Mouse (Mus musculus) heart, embryonic 16.5 days (tissue): Measurements from ENCODE around the gene Musk. TPM values are rescaled to one million over a fixed set of nuclear protein-coding genes. Genes with fewer than 3 reads are reported as not detected.

Experiments used
- ATAC-seq: fragments of 200-750 bp; cut with Nextera tagmentation; replicated peaks from 2 replicates; pipeline ENCODE4 v1.8.0; 2017; ENCODE audit warnings: moderate number of reproducible peaks; ENCODE audit not compliant: insufficient read depth, low FRiP score; ENCODE audit errors: extremely low read depth
- H3K27ac ChIP-seq: fragments of 300-500 bp; sonication (generic); 2 replicates; pipeline ENCODE4 v1.5.1; 2014; ENCODE audit warnings: mild to moderate bottlenecking, low read length, control low read depth, moderate library complexity
- H3K27me3 ChIP-seq: fragments of 300-500 bp; sonication (generic); 2 replicates; pipeline ENCODE4 v1.6.1; 2014; ENCODE audit warnings: low read length, mixed read lengths; ENCODE audit not compliant: control insufficient read depth, insufficient read depth
- H3K36me3 ChIP-seq: fragments of 300-500 bp; sonication (generic); 2 replicates; pipeline ENCODE4 v1.6.1; 2014; ENCODE audit not compliant: control insufficient read depth, insufficient read depth
- H3K4me1 ChIP-seq: fragments of 300-500 bp; sonication (generic); 2 replicates; pipeline ENCODE4 v1.6.1; 2014; ENCODE audit warnings: low read length, mixed read lengths; ENCODE audit not compliant: control insufficient read depth, insufficient read depth
- H3K4me2 ChIP-seq: fragments of 300-500 bp; sonication (generic); 2 replicates; pipeline ENCODE4 v1.6.1; 2014; ENCODE audit warnings: low read depth, mild to moderate bottlenecking, control low read depth, low read length
- H3K4me3 ChIP-seq: fragments of 300-500 bp; sonication (generic); 2 replicates; pipeline ENCODE4 v1.5.1; 2014; ENCODE audit warnings: mild to moderate bottlenecking, control low read depth, low read length
- H3K9ac ChIP-seq: fragments of 300-500 bp; sonication (generic); 2 replicates; pipeline ENCODE4 v1.6.1; 2014; ENCODE audit warnings: low read length, control low read depth
- H3K9me3 ChIP-seq: fragments of 300-500 bp; sonication (generic); replicated peaks from 2 replicates; pipeline ENCODE4 v1.6.1; 2016; ENCODE audit warnings: low read length; ENCODE audit not compliant: control insufficient read depth
- WGBS: fragments of 180-500 bp; shearing (Covaris S2); extraction: QIAGEN DNeasy Blood & Tissue Kit; methylation state at CpG from one replicate; pipeline ENCODE4 v1.1.7; 2014; 5-methylcytosine and 5-hydroxymethylcytosine counted together
- polyA plus RNA-seq: library from polyadenylated mRNA; unstranded; fragments of >200 nt; fragmentation: Nextera tagmentation; extraction: Ambion mirVana; gene quantifications from 2 replicates; pipeline ENCODE4 v1.2.1, GENCODE M21; 2015

The Musk gene
- polyA plus RNA-seq, 1 experiment from 2014 or later: 0.16 TPM

DNA sequence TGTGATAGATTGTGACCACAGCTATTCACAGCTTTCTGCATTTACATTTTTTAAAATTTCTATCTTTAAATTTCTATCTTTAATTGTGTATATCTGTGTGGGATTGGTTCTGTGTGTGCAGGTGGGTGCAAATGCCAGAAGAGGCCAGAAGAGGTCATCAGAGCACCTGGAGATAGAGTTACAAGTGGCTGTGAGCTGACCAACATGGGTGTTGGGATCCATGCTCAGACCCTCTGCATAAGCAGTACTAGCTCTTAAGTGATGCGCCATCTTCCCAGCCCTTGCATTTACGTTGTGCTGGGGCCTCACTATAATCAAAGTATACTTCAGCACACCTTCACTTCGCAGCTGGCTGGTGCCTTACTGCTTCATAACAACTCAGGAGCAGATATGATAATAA lies 129.8 kb downstream of the Musk start:
- H3K27me3 ChIP-seq: no peaks in the 10 kb centered on the region
- WGBS: 89% methylated on average over 3 of the region's 3 CpGs
- no peak overlapping the region for H3K4me2 ChIP-seq
- no peak for ATAC-seq
- no peak overlapping the region for H3K9ac ChIP-seq
- H3K9me3 ChIP-seq: no peaks in the 10 kb centered on the region
- H3K4me1 ChIP-seq: no peaks in the 10 kb centered on the region
- H3K4me3 ChIP-seq: no peak overlapping the region
- no peaks in the 10 kb centered on the region for H3K36me3 ChIP-seq
- no peak overlapping the region for H3K27ac ChIP-seq

DNA sequence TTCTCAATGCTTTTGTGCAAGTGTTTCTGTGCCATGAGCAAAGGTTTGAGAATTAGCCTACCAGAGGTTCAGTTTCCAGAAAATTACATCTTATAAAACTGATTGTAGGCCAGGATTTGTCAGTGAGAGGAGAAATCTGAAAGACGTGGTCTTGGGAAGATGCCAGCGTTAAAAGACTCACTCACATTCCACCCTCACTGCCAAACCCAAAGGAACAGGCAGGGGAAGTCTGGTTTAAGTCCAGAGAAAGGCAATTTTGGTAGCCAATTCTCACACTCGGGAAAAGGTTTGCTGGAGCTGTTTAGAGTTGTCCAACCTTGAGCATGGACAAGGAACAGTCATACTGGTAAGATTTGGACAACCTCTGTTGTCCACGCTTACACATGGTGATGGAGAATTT lies 131.6 kb downstream of the Musk start:
- H3K9ac ChIP-seq: no peak overlapping the region

DNA sequence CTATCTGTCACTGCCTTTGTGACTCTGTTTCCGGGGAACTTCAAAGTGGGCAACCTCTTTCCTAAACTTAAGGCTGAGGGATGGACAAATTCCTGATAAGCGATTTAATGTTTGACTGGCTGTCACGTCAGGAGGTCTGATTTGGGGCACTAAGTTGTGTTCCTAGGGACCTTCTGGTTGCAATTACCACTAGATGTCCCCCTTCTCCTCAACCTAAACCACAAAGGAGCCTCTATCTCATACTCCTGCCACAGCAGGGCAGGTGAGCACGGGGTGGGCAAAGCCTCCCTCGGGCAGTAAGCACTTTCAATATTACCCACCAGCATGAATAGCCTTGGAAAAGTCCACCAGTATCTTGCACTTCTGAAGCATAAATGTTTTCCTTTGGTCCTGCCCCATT lies 133.5 kb downstream of the Musk start:
- no peak overlapping the region for H3K9ac ChIP-seq
- H3K4me3 ChIP-seq: no peak overlapping the region
- 24% methylated on average over 5 of the region's 5 CpGs for WGBS
- ATAC-seq: no peak
- no peaks in the 10 kb centered on the region for H3K9me3 ChIP-seq
- H3K4me1 ChIP-seq: no peaks in the 10 kb centered on the region
- no peak overlapping the region for H3K27ac ChIP-seq
- no peaks in the 10 kb centered on the region for H3K36me3 ChIP-seq
- 0 out of 2 replicates have a peak overlapping the region, but pooled peaks have one; percentile 20 for H3K4me2 ChIP-seq
- no peaks in the 10 kb centered on the region for H3K27me3 ChIP-seq

More for the DNA sequence above, 131.6 kb downstream of the Musk start:
- no peaks in the 10 kb centered on the region for H3K4me1 ChIP-seq
- H3K9me3 ChIP-seq: no peaks in the 10 kb centered on the region
- 0 out of 2 replicates have a peak overlapping the region, but pooled peaks have one; percentile 32 for H3K27ac ChIP-seq
- no peaks in the 10 kb centered on the region for H3K27me3 ChIP-seq
- ATAC-seq: no peak
- no peak overlapping the region for H3K4me2 ChIP-seq
- H3K36me3 ChIP-seq: no peaks in the 10 kb centered on the region
- WGBS: 52% methylated on average over 4 of the region's 4 CpGs
- no peak overlapping the region for H3K4me3 ChIP-seq

DNA sequence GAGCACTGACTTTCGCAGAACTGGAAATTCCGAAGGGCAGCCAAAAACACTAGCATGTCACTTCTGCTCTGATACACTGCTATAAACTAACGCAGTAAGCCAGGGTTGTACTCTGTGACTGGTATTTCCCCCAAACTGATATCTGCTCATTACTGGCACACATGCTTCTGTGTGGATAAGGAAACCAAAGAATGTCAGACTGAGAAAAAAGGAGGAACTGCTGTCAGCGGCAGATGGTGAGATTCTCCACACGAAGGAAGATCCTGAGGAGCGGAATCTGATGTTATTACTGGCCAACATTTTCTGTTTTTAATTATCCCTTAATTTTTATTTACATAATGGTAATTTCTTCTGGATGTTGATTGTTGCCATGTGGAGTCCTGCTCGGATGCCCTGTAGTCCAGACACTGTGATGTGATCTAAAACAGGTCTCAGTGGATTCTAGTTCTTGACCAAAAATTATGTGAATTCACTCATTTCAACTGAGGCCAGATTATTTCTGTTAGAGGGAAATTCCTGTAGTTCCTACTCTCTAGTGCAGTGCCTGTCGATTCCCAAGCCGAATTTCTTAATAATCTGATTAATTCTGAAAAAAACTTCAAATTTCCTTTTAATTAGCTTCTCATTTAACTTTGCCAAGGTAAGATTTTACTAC lies 137.6 kb downstream of the Musk start:
- Histone ChIP-seq H3K27ac (no peak overlapping the region), H3K9ac (no peak overlapping the region), H3K27me3 (no peaks in the 10 kb centered on the region), H3K4me1 (no peaks in the 10 kb centered on the region), H3K4me2 (no peak overlapping the region), H3K4me3 (no peak overlapping the region), H3K36me3 (no peaks in the 10 kb centered on the region), H3K9me3 (no peaks in the 10 kb centered on the region)
- WGBS: 42% methylated on average over 9 of the region's 9 CpGs
- peak; percentile 49; the same call in 1 of the 2 replicates for ATAC-seq

Other genes starting within 250 kb of the Musk start
- 1.3 and 2.5 TPM in 2 replicates for gene Svep1, start 79.1 kb upstream of the Musk start, polyA plus RNA-seq